Mouse (Mus musculus) liver, embryonic 14 days (tissue): ENCODE measurements around the gene Vmn1r199. TPM values are rescaled to one million over a fixed set of nuclear protein-coding genes. Genes with fewer than 3 reads are reported as not detected.

Source experiments
- polyA plus RNA-seq: library from polyadenylated mRNA; depleted of rRNA; stranded (reverse); fragments of >200 nt; gene quantifications from 2 replicates; pipeline ENCODE4 v1.2.3, GENCODE M21; 2012; rRNA removed

Vmn1r199 gene
- not detected in 2 replicates for polyA plus RNA-seq

GRCm38 (mm10) chr13:22379518-22379917 is at the start of gene Vmn1r199:
Vmn1r199 (plus strand) TSS chr13:22379818.

GRCm38 (mm10) chr13:22350064-22350463 is 29.6 kb upstream of the Vmn1r199 start, which contains the start of gene Vmn1r198:
Vmn1r198 (plus strand) TSS chr13:22350364.

GRCm38 (mm10) chr13:22390073-22390472 is 10.5 kb downstream of the Vmn1r199 start, which contains the start of gene Vmn1r200:
Vmn1r200 (plus strand) TSS chr13:22390373.

Other genes with a start within 250 kb of the Vmn1r199 start
- not detected in 2 replicates for gene Vmn1r191, start 195.8 kb upstream of the Vmn1r199 start, polyA plus RNA-seq
- not detected in 2 replicates for gene Vmn1r192, start 188.7 kb upstream of the Vmn1r199 start, polyA plus RNA-seq
- gene Vmn1r193, start 156.7 kb upstream of the Vmn1r199 start, polyA plus RNA-seq: not detected in 2 replicates
- not detected in 2 replicates for gene Vmn1r194, start 135.6 kb upstream of the Vmn1r199 start, polyA plus RNA-seq
- not detected in 2 replicates for gene Vmn1r195, start 109.3 kb upstream of the Vmn1r199 start, polyA plus RNA-seq
- gene Vmn1r196, start 89.9 kb upstream of the Vmn1r199 start, polyA plus RNA-seq: not detected in 2 replicates
- gene Vmn1r197, start 55.2 kb upstream of the Vmn1r199 start, polyA plus RNA-seq: not detected in 2 replicates
- gene Vmn1r198, start 29.5 kb upstream of the Vmn1r199 start, polyA plus RNA-seq: not detected in 2 replicates
- not detected in 2 replicates for gene Vmn1r200, start 10.6 kb downstream of the Vmn1r199 start, polyA plus RNA-seq
- not detected in 2 replicates for gene Vmn1r201, start 92.1 kb downstream of the Vmn1r199 start, polyA plus RNA-seq
- gene Vmn1r202, start 125.6 kb downstream of the Vmn1r199 start, polyA plus RNA-seq: not detected in 2 replicates
- gene Vmn1r203, start 138.3 kb downstream of the Vmn1r199 start, polyA plus RNA-seq: not detected in 2 replicates
- not detected in 2 replicates for gene Vmn1r204, start 173.4 kb downstream of the Vmn1r199 start, polyA plus RNA-seq
- gene Vmn1r205, start 213.2 kb downstream of the Vmn1r199 start, polyA plus RNA-seq: not detected in 2 replicates
- gene Vmn1r206, start 244.4 kb downstream of the Vmn1r199 start, polyA plus RNA-seq: not detected in 2 replicates